Mouse (Mus musculus) brain, embryonic 14.5 days (tissue): ENCODE measurements at regions not wholly inside any gene's neighbourhood (a gene's known extent, or its start where the extent isn't known, plus 50 kb on each side); places are given as distances from the start of the nearest gene placed in this dataset.

Source experiments
- DNase-seq: peaks from one replicate; pipeline ENCODE4 v3.0.0-alpha.2; 2011; ENCODE audit warnings: low read depth
- CTCF ChIP-seq: fragments of 200-500 bp; IDR thresholded peaks from 2 replicates; pipeline ENCODE4 v1.5.1; 2012; ENCODE audit warnings: inconsistent platforms, mild to moderate bottlenecking, moderate library complexity, borderline replicate concordance; ENCODE audit not compliant: insufficient read depth, insufficient read length; ENCODE audit errors: extremely low read depth
- POLR2A ChIP-seq: fragments of 200-500 bp; IDR thresholded peaks from 2 replicates; pipeline ENCODE4 v1.6.1; 2012; ENCODE audit warnings: mild to moderate bottlenecking, inconsistent platforms, borderline replicate concordance; ENCODE audit not compliant: poor library complexity, insufficient read depth, insufficient read length, severe bottlenecking; ENCODE audit errors: extremely low read depth

- TF ChIP-seq POLR2A, result no peak
- no peak for TF ChIP-seq CTCF
- no peak for DNase-seq
Observed at GRCm38 (mm10) chr5:111789904-111790303, 56.2 kb downstream of the Gm26897 start.

GRCm38 (mm10) chr5:111790527-111790926, 56.8 kb downstream of the Gm26897 start:
- TF ChIP-seq POLR2A, result no peak
- TF ChIP-seq CTCF, result no peak
- DNase-seq, result no peak

DNA sequence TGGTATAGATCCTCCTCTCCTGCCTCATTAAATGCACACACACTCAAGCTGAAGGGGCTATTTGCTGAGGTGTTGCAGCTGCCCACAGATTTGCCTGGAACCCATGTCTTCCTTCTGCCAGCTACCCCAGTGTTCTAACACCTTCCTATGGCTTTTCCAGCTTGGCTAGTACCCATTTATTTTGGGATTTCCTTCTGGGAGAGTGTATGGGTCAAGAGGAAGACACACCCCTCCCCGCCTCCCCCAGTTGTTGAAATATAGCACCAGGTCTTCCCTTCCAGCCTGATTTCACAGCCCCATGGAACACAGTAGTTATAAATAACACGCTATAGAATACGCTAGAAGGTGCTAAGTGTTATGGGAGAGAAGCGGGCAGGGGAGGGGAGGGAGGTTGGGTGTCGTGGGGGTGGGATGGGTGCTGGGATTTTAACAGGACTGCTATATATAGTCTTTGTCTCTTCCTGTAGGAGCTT, 57.4 kb downstream of the Gm26897 start:
- no peak for DNase-seq
- no peak for TF ChIP-seq POLR2A

- DNase-seq, result no peak
- no peak for TF ChIP-seq CTCF
Observed at GRCm38 (mm10) chr5:111792746-111793145, 59.0 kb downstream of the Gm26897 start.

DNA sequence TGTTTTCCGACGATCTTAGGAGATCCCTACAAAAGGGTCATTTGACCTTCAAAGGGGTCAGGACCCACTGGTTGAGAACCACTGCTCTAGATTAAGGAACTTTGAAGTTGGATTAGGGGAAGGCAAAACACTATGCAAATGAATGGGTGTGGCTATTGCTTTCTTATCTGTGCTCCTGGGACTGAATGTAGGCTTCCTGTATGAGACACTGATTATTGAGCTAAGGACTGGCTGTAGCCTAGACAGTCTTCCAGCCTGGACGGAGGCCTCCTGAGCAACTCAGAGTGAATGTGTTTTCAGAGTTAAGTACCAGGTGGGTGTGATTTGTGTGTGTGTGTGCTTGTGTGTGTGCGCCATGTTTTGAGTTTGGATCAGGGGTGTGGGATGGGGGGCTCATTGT, 59.5 kb downstream of the Gm26897 start:
- no peak for TF ChIP-seq POLR2A
- TF ChIP-seq CTCF, result no peak

GRCm38 (mm10) chr5:111796889-111797288, 63.2 kb downstream of the Gm26897 start:
- no peak for TF ChIP-seq POLR2A
- TF ChIP-seq CTCF, result no peak
- DNase-seq, result no peak

More for the DNA sequence above, 59.5 kb downstream of the Gm26897 start:
- no peak for DNase-seq

GRCm38 (mm10) chr5:111799700-111800311, 66.1 kb downstream of the Gm26897 start:
- TF ChIP-seq POLR2A (no peak), CTCF (no peak)
- DNase-seq, result peak; percentile 44

DNA sequence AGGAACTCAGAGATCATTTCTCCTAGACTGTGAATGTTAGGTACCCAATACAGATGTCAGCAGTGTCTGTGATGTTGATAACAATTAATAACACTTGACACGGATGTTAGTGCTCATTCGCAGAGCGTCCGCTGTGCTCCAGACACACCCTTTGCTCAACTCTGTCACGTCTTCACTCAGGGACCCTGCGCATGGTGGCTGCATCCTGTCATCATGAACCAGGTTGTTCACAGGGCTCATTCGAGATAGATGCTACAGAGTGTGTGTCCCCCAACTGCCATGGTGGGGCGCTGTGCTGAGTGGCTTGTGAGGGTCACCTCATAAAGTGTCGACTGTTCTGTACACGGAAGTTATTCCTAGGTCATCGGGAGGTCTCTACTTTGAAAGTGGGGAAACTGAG, 66.8 kb downstream of the Gm26897 start:
- TF ChIP-seq POLR2A (no peak), CTCF (peak; percentile 11; the same call in 1 of the 2 replicates)
- no peak for DNase-seq

GRCm38 (mm10) chr5:111801051-111801450, 67.3 kb downstream of the Gm26897 start:
- no peak for DNase-seq
- TF ChIP-seq POLR2A, result no peak
- TF ChIP-seq CTCF, result no peak

GRCm38 (mm10) chr5:111804542-111804941, 70.8 kb downstream of the Gm26897 start:
- DNase-seq, result no peak
- TF ChIP-seq CTCF (no peak), POLR2A (no peak)

GRCm38 (mm10) chr5:111805150-111805549, 71.4 kb downstream of the Gm26897 start:
- TF ChIP-seq CTCF, result no peak
- no peak for TF ChIP-seq POLR2A

GRCm38 (mm10) chr5:111805761-111806191, 72.1 kb downstream of the Gm26897 start:
- DNase-seq, result no peak
- TF ChIP-seq POLR2A (no peak), CTCF (no peak)

More at GRCm38 (mm10) chr5:111805150-111805549, 71.4 kb downstream of the Gm26897 start:
- DNase-seq, result no peak
